Mouse (Mus musculus) neural tube, embryonic 11.5 days (tissue): ENCODE data around the gene Lat2. TPM values are rescaled to one million over a fixed set of nuclear protein-coding genes. Genes with fewer than 3 reads are reported as not detected.

ENCODE experiments used
- ATAC-seq: fragments of 200-750 bp; cut with Nextera tagmentation; 2 replicates; pipeline ENCODE4 v1.8.0; 2017; ENCODE audit warnings: moderate number of reproducible peaks, mild to moderate bottlenecking, moderate TSS enrichment, moderate library complexity; ENCODE audit not compliant: insufficient read depth, low FRiP score, low TSS enrichment
- DNase-seq: peaks from one replicate; pipeline ENCODE4 v3.0.0-alpha.2; 2015; ENCODE audit warnings: low spot score
- H3K27ac ChIP-seq: fragments of 300-500 bp; sonication (generic); 2 replicates; pipeline ENCODE4 v1.5.1; 2014; ENCODE audit warnings: low read depth, mild to moderate bottlenecking, low read length
- H3K27me3 ChIP-seq: fragments of 300-500 bp; sonication (generic); 2 replicates; pipeline ENCODE4 v1.6.1; 2014; ENCODE audit warnings: mild to moderate bottlenecking, low read length, mixed read lengths; ENCODE audit not compliant: control insufficient read depth, insufficient read depth
- H3K36me3 ChIP-seq: fragments of 300-500 bp; sonication (generic); 2 replicates; pipeline ENCODE4 v1.6.1; 2014; ENCODE audit warnings: mild to moderate bottlenecking, low read length, moderate library complexity, mixed read lengths; ENCODE audit not compliant: control insufficient read depth, insufficient read depth
- H3K4me1 ChIP-seq: fragments of 300-500 bp; sonication (generic); 2 replicates; pipeline ENCODE4 v1.6.1; 2014; ENCODE audit warnings: low read length, mixed read lengths; ENCODE audit not compliant: control insufficient read depth, insufficient read depth
- H3K4me2 ChIP-seq: fragments of 300-500 bp; sonication (generic); 2 replicates; pipeline ENCODE4 v1.6.1; 2014; ENCODE audit warnings: low read depth, mild to moderate bottlenecking, moderate library complexity
- H3K4me3 ChIP-seq: fragments of 300-500 bp; sonication (generic); 2 replicates; pipeline ENCODE4 v1.5.1; 2014; ENCODE audit warnings: low read depth, low read length
- H3K9ac ChIP-seq: fragments of 300-500 bp; sonication (generic); 2 replicates; pipeline ENCODE4 v1.6.1; 2014; ENCODE audit warnings: mild to moderate bottlenecking, low read length
- H3K9me3 ChIP-seq: fragments of 300-500 bp; sonication (generic); 2 replicates; pipeline ENCODE4 v1.6.1; 2016; ENCODE audit warnings: low read length; ENCODE audit not compliant: control insufficient read depth
- WGBS: fragments of 180-500 bp; shearing (Covaris S2); extraction: QIAGEN DNeasy Blood & Tissue Kit; methylation state at CpG from one replicate; pipeline ENCODE4 v1.1.7; 2014; 5-methylcytosine and 5-hydroxymethylcytosine counted together
- polyA plus RNA-seq: library from polyadenylated mRNA; unstranded; fragments of >200 nt; fragmentation: Nextera tagmentation; extraction: Ambion mirVana; gene quantifications from 2 replicates; pipeline ENCODE4 v1.2.1, GENCODE M21; 2014

Gene Lat2
- polyA plus RNA-seq, 1 experiment from 2014 or later: 1.4 TPM

DNA sequence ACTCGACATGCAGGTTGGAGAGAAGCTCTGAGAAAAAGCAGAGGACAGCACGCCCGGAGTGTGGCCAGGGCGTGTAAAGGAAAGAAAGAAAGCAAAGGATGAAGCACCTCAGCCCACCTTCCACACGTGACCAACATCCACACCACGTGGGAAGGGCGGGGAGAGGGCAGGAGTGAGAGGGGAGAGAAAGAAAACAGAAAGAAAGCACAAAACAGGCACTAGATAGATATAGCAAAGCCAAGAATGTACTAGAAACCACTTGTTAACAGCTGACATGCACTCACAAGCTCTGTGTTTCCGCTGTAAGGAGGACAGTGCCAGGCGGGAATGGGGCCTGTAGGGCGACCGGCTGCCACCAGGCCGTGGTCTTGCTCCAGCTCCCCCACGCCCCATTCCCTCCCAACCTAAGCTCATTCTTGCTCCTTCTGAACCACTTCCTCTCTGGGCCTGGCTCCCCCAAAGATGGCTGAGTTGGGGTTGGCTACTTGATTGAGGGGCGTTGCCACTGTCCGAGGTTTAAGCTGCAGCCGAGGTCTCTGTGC, 6.3 kb upstream of the Lat2 start:
- no peak for ATAC-seq
- peaks cover 56% of the 10 kb centered on the region for H3K36me3 ChIP-seq

DNA sequence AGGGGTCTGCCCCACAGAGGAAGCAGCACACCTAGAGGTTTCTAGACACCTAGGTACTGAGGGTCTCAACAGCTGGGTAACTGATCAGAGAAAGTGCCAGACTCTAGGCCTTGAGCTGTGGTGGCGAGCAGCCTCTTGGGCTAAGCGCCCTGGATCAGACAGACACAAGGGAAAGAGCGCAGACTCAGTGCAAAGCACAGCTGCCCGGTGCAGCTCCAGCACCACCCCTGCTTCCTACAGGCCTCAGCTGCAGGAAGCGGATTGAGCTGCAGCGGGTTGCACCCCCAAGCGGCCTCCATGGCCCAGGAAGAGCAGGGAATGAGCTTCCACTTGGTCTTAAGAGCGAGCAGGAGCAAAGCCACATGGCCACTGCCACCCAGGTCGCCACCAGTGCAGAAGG, 5.6 kb upstream of the Lat2 start:
- peaks cover 52% of the 10 kb centered on the region for H3K36me3 ChIP-seq

More for the DNA sequence above, 6.3 kb upstream of the Lat2 start:
- WGBS: 95% methylated on average over 16 of the region's 16 CpGs
- DNase-seq: no peak
- H3K9ac ChIP-seq: no peak overlapping the region
- H3K9me3 ChIP-seq: no peaks in the 10 kb centered on the region
- H3K4me2 ChIP-seq: no peak overlapping the region
- H3K4me3 ChIP-seq: no peak overlapping the region
- H3K27ac ChIP-seq: no peak overlapping the region
- no peaks in the 10 kb centered on the region for H3K4me1 ChIP-seq
- H3K27me3 ChIP-seq: no peaks in the 10 kb centered on the region

DNA sequence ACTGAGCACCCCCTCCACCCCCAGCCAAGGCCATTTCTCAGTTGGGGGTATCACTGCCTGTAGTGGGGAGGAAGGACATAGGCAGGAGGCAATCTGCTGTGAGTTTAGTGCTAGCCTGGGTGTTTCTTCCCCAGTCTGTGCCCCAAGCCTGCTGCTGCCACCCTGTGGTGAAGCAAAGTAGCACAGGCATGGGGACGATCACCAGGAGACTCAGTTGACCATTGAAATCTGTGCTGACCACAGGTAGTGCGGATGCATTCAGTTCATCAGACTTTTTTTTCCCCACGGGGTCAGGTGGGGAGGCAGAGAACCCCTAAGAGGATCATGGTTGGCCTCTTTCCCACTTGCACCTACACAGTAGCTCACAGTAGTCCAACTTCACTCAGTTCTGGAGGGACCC, 2.2 kb upstream of the Lat2 start:
- Histone ChIP-seq H3K27ac (no peak overlapping the region), H3K9me3 (no peaks in the 10 kb centered on the region), H3K4me2 (no peak overlapping the region), H3K27me3 (no peaks in the 10 kb centered on the region), H3K4me3 (no peak overlapping the region), H3K36me3 (peaks cover 34% of the 10 kb centered on the region), H3K9ac (no peak overlapping the region), H3K4me1 (no peaks in the 10 kb centered on the region)
- 56% methylated on average over 3 of the region's 3 CpGs for WGBS
- DNase-seq: peak; percentile 55
- no peak for ATAC-seq

More for the DNA sequence above, 5.6 kb upstream of the Lat2 start:
- Histone ChIP-seq H3K4me2 (no peak overlapping the region), H3K27ac (no peak overlapping the region), H3K9me3 (no peaks in the 10 kb centered on the region), H3K4me3 (no peak overlapping the region), H3K4me1 (no peaks in the 10 kb centered on the region), H3K9ac (no peak overlapping the region), H3K27me3 (no peaks in the 10 kb centered on the region)
- ATAC-seq (no peak), DNase-seq (no peak)
- 99% methylated on average over 9 of the region's 9 CpGs for WGBS

DNA sequence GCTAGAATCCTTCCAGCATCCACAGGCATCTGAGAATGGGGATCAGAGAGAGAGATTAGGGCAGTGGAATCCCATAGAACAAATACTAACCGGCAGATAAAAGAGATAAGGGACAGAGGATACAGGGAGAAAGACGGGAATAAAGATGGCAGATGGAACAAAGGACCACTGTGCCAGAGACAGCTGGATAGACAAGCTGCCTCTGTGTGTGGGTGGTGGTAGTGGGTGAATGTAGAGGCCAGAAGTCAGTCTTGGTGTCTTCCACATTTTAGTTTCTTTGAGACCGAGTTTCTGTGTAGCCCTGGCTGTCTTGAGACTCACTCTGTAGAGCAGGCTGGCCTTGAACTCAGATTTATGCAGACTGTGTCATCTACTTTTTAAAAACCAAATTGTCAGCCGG, 955 bp upstream of the Lat2 start:
- DNase-seq (no peak), ATAC-seq (no peak)
- peaks cover 21% of the 10 kb centered on the region for H3K36me3 ChIP-seq
- no peaks in the 10 kb centered on the region for H3K27me3 ChIP-seq
- no peaks in the 10 kb centered on the region for H3K4me1 ChIP-seq
- no peak overlapping the region for H3K4me2 ChIP-seq
- no peak overlapping the region for H3K27ac ChIP-seq
- H3K9ac ChIP-seq: no peak overlapping the region
- no peaks in the 10 kb centered on the region for H3K9me3 ChIP-seq
- H3K4me3 ChIP-seq: no peak overlapping the region
- WGBS: 79% methylated on average over 4 of the region's 4 CpGs

DNA sequence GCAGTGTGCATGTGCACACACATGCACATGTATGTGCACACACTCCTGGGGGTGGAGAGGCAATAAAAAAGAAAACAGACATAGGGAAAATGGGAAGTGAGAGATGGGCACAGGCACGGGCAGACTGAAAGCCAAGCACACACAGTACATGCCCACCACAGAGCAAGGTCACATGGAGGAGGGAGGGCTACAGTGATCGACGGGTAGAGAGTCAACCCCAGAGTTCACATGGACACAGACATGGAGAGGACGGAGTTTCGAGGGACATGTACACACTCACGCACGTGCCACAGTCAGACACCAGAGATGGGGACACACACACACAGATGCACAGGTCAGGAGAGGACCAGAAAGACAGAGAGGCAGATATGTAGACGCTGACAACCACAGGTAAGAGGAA, 555 bp upstream of the Lat2 start:
- Histone ChIP-seq H3K27me3 (no peaks in the 10 kb centered on the region), H3K27ac (no peak overlapping the region), H3K4me3 (no peak overlapping the region), H3K4me2 (no peak overlapping the region), H3K36me3 (peaks cover 17% of the 10 kb centered on the region), H3K4me1 (no peaks in the 10 kb centered on the region), H3K9me3 (no peaks in the 10 kb centered on the region), H3K9ac (no peak overlapping the region)
- DNase-seq (no peak), ATAC-seq (no peak)
- WGBS: 89% methylated on average over 8 of the region's 8 CpGs

DNA sequence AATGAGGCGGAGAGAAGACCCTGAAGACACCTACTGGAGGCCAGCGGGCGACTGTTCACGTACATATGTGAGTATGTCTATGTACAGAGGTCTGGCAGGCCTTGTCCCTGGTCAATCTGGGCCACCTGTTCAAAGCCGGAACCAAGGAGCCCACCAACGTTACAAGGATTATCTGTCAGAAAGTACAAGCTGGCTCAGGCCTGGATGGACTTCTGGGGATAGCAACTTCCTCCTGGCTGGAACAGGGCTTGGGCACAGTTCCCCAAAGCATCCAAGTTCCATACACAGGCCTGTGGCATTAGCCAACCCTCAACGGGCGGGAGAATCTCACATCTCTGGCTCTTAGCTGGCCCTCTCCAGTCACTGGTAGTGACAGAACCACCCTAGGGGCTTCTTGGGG, 529 bp downstream of the Lat2 start:
- no peak overlapping the region for H3K27ac ChIP-seq
- DNase-seq: no peak
- peaks cover 11% of the 10 kb centered on the region for H3K36me3 ChIP-seq
- ATAC-seq: no peak
- no peaks in the 10 kb centered on the region for H3K9me3 ChIP-seq
- 91% methylated on average over 8 of the region's 8 CpGs for WGBS
- H3K4me1 ChIP-seq: no peaks in the 10 kb centered on the region
- no peak overlapping the region for H3K9ac ChIP-seq
- H3K27me3 ChIP-seq: no peaks in the 10 kb centered on the region
- H3K4me3 ChIP-seq: no peak overlapping the region
- no peak overlapping the region for H3K4me2 ChIP-seq

DNA sequence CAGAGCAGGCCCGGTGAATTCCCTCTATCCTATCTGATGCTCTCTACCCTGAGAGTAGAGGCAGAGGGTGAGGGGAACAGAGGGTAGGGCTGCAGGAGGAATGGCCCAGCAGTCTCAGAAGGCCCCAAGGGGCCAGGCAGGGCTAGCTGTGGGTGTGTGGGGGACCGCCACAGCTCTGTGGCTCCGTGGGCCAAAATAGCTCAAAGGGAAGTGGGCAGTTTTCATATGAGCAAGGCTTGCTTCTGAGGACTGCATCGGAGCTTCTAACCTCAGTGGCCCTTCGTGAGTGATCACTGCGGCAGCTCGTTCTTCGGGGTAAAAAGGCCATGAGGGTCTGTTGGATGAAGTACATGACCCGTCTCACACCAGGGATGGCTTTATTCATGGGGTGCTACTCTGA, 1.1 kb downstream of the Lat2 start:
- no peak overlapping the region for H3K27ac ChIP-seq
- H3K4me3 ChIP-seq: no peak overlapping the region
- H3K9ac ChIP-seq: no peak overlapping the region
- no peaks in the 10 kb centered on the region for H3K27me3 ChIP-seq
- no peaks in the 10 kb centered on the region for H3K4me1 ChIP-seq
- peaks cover 7% of the 10 kb centered on the region for H3K36me3 ChIP-seq
- H3K4me2 ChIP-seq: no peak overlapping the region
- DNase-seq (no peak), ATAC-seq (no peak)
- H3K9me3 ChIP-seq: no peaks in the 10 kb centered on the region
- 80% methylated on average over 9 of the region's 9 CpGs for WGBS

DNA sequence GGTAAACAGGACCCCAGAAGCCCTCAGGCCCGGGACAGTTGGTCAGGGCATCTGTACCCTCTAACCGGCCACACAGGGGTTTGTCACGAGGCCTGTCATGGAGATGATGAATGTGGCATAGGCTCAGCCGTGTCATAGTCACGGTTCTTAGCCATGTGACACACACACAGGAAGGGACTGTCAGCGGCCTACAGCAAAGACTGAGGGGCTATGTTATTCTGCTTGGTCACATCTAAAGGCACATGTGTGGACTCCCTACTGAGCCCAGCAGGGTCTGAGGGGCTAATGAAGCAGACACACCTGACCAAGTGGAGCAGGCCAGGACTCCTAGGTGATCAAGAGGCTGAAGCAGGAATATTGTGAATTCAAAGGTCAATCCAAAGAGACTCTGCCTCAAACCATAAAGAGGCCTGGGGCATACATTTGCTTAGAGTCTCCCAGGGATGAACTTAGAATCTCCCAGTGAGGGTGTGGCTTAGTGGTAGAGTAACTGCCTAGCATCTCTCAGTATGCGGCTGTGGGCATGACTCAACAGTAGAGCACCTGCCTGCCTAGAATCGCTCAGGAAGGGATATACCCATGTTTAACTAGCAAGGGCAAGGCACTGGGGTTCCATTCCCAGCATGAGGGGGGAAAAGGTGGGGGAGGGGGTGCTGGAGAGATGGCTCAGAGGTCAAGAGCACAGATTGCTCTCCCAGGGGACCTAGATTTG, 2.9 kb downstream of the Lat2 start:
- ATAC-seq (no peak), DNase-seq (peak; percentile 26)
- 58% methylated on average over 8 of the region's 8 CpGs for WGBS
- Histone ChIP-seq H3K4me1 (no peaks in the 10 kb centered on the region), H3K4me3 (no peak overlapping the region), H3K27ac (no peak overlapping the region), H3K9ac (no peak overlapping the region), H3K4me2 (no peak overlapping the region), H3K27me3 (no peaks in the 10 kb centered on the region), H3K9me3 (no peaks in the 10 kb centered on the region), H3K36me3 (peaks cover 3% of the 10 kb centered on the region; the same call in 1 of the 2 replicates)

DNA sequence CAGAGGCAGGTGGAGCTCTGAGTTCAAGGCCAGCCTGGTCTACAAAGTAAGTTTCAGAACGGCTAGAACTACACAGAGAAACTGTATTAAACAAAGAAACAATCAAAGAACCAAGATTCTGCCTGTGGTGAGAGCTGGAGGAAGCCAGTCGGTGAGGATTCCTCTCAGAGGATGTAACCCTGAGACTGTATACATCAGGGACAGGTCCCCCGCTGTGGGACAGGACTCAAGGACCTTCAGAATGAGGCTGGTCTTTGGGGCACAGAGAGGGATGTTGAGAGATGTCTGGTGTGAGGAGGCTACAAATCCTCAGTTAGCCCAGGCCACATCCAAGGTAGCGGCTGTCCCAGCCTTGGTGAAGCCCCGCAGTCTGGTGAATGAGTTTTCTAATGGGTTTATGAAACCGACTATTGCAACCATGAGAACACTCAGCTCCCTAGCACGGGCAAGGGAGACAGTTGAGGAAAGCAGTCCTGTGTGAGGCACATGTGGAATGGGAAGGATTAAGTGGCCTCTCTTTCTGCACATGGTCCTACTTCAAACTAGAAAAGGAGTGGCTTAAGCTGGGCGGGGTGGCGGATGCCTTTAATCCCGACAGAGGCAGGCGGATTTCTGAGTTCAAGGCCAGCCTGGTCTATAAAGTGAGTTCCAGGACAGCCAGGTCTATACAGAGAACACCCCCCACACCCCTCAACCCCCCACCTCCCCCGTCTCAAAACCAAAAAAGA, 4.7 kb downstream of the Lat2 start:
- no peaks in the 10 kb centered on the region for H3K9me3 ChIP-seq
- H3K4me1 ChIP-seq: no peaks in the 10 kb centered on the region
- peaks cover 3% of the 10 kb centered on the region; the same call in 1 of the 2 replicates for H3K36me3 ChIP-seq
- DNase-seq: no peak
- no peaks in the 10 kb centered on the region for H3K27me3 ChIP-seq
- 88% methylated on average over 12 of the region's 12 CpGs for WGBS
- no peak overlapping the region for H3K4me2 ChIP-seq
- no peak for ATAC-seq
- no peak overlapping the region for H3K9ac ChIP-seq
- no peak overlapping the region for H3K27ac ChIP-seq
- H3K4me3 ChIP-seq: no peak overlapping the region
